Mouse (Mus musculus) lung, adult 2 months (tissue): ENCODE data around the gene Actl6b.

Source experiments
- CTCF ChIP-seq: fragments of 200-500 bp; IDR thresholded peaks from 2 replicates; pipeline ENCODE4 v1.5.1; 2011; ENCODE audit warnings: mild to moderate bottlenecking, low read length, control low read depth; ENCODE audit not compliant: insufficient read depth
- POLR2A ChIP-seq: fragments of 200-500 bp; IDR thresholded peaks from 2 replicates; pipeline ENCODE4 v1.6.1; 2011; ENCODE audit warnings: low read depth, mild to moderate bottlenecking, control low read depth, low read length, borderline replicate concordance; ENCODE audit errors: extremely low read depth

DNA sequence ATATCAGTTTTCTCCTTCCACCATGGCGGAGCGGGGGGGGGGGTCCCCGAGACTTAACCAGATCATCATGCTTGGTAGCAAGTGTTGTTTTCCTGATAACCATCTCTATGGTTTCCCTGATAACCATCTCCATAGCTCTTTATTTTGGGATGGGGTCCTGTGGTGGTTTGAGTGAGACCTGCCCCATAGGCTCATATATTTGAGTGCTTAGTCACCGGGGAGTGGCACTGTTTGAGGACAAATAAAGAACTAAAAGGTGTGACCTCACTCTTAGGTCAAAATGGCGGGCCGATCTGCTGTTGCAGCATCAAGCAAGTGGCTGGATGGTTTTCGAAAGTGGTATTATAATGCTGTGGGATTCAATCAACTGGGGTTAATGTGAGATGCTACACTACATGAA is 62.0 kb downstream of the Actl6b start:
- no peak for TF ChIP-seq CTCF
- no peak for TF ChIP-seq POLR2A
